Mouse (Mus musculus) activated CD4-positive, CD25-positive, alpha-beta regulatory T cell, adult 4 months (primary cell): ENCODE data around the gene Soat1. TPM values are rescaled to one million over a fixed set of nuclear protein-coding genes. Genes with fewer than 3 reads are reported as not detected.
A peak's percentile ranks its signal among the peaks of the same experiment; 100 is the strongest.

Source experiments
- ATAC-seq: one replicate; pipeline ENCODE4 v1.8.0; 2017
- polyA plus RNA-seq, 2 experiments: library from polyadenylated mRNA; unstranded; fragments of 100-300 nt; shearing (Covaris generic); gene quantifications; one replicate each; pipeline ENCODE4 v1.2.1; 2017

Soat1 gene
- polyA plus RNA-seq: 10 to 100 TPM; 44.4 to 50.5 TPM

DNA sequence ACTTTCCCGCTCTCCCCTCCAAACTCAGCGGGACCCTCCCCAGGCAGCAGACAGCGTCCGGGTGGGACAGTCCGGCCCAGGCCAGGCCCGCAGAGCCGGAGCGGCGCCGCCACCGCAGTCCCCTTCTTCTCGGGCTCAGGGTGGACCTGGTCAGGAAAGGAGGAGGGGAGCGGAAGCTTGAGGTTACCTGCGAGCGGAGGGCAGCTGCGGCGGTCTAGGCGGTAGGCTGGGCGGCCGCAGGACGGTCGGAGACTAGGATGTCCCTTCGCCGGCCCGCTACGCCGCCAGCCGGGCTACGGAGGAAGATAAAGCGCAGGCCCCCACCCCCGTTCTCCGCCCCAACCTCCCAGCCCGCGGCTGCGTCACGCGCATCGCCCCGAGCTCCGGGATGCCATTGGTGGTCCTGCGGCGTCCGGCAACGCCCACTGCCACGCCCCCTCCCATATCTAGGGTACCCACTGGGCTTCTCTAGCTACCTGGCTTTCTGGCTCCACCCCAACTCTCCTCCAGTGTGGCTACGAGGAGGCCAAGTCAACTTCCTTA lies at the start of gene Soat1:
TSS of gene Soat1 (minus strand) at position 371 of the 543 bp plus-strand sequence.
- ATAC-seq: peak; percentile 96

DNA sequence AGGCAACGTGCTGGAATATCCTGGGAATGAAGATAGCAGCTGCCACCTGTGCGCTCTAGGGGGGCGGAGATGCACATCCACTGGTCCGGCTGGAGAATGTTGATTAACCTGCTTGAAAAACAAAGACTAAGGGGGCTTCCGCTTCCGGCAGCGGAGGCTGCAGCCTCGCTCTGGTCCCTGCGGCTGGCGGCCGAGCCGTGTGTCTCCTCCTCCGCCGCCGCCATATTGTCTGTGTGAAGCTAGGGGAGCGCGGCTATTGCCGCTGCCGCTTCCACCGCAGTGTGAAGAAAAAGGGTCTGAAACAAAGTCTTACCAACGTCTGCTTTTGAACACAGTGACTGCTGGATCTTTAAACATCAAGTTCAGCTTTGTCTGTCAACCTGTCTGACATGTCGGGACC lies 49.7 kb upstream of the Soat1 start, which contains the start of gene Gm10031:
TSS of gene Gm10031 (plus strand) at position 171 of the 400 bp plus-strand sequence.
- ATAC-seq: peak; percentile 57

DNA sequence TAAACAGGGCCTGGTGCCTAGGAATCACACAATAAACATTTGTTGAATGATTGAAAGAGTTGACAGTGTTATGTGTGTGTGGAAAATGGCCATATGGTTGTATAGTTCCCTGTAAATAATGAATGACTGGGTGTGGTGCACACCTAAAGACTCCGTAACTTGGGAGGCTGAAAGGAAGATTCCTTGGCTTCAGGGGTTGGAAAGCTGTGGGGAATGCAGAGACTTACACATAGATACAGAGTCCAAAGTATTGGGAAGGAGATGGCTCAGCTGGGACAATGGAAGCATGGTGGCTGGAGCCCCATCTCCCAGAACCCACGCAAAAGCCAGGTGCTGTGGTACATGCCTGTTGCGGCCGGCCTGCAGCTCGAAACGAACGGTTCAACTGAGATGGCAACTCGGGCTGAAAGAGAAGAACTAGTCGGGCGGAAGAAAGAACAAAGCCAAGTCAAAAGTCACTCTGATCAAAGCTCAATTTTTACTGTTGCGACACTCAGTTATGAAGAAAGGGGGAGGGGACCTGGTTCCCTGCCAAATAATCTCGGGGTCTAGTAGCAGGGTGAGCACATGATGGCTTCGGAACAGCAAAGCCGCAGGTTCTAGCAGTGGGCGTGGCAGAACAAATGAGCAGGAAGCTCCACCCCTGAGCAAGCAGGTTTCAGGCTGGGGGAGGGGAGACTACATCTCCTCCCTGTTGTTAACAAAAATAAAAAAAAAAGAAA lies 47.8 kb upstream of the Soat1 start:
- peak; percentile 89 for ATAC-seq

DNA sequence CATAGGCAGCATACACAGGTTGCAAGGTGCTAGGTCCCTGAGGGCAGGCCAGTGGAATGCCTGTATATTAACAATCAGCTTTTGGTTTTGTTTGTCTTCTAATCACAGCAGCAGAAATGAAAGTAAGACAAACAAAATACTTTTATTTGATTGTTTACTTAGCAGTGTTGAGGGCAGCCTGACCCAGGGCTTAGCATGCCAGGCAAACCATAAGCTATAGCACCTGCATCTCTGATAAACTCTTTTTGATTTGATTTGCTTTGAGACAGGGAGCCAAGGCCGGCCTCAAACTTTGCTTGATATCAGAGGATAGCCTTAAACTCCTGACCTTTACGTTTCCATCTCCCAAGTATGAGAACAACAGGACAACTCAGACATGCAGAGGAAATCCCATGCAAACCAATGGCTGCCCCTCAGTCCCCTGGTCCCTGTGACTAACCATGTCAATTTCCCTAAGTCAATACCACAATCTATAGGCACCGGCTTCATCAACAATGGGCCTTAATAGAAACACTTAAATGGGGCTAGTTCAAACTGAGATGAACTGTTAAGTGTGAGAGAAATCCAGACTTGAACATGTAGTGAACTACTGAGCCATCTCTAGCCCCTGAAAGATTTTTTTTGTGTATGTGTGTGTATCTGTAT lies 46.1 kb upstream of the Soat1 start:
- ATAC-seq: no peak

DNA sequence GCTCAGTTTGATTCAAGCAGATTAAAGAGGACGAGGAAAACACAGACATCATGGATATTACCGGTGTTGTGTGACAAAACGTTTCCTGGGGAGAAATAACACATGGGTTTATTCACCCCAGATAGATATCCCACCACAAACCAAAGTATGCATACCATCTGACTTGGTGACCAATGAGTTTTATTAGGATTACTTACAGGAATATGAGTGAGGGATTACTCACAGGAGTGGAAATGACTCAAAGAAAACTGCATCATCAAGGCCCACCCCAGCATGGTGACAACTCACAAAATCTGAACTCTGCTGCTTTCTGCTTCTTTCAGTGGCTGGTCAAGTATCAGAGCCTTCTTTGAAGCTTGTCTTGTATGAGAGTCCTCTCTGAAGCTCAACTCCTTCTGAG lies 33.6 kb upstream of the Soat1 start:
- ATAC-seq: no peak

DNA sequence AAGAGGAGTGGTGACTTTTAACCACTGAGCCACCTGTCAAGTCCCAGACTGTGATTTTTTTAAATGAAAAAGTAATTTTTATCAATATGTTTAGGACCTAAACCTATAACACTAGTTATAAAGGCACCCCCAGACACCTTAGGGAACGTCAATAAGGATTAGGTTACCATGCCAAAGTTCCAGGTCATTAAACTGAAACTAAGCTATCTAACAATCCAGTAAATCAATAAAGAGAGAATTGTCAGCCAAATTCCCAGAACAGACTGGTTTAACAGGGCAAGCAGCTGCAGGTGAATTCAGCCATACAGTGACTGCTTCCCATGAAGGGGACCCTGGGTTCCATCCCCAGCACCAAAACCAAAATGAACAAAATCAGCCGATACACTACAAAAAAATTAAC lies 31.8 kb upstream of the Soat1 start:
- no peak for ATAC-seq

DNA sequence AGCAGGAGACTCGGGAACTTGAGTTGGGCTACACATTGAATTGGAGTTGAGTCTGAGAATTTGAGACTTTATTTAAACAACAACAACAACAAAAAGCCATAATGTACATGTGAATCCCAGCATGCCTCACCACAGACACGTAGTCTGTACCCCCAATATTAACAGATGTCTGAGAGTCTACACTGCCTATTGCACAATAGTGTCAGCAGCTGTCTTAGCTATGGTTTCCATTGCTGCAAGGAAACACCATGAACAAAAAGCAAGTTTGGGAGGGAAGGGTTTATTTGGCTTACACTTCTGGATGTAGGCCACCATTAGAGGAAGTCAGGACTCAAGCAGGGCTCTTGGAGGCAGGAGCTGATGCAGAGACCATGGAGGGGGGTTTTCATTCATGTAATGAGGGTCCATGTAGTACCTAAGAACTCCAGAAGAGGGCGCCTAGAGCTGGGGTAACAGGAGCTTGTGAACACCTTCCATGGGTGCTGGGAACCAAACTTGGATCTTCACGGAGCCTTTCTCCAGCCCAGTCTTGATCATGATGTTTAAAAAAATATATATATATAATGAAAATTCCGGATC lies 30.9 kb upstream of the Soat1 start:
- no peak for ATAC-seq

DNA sequence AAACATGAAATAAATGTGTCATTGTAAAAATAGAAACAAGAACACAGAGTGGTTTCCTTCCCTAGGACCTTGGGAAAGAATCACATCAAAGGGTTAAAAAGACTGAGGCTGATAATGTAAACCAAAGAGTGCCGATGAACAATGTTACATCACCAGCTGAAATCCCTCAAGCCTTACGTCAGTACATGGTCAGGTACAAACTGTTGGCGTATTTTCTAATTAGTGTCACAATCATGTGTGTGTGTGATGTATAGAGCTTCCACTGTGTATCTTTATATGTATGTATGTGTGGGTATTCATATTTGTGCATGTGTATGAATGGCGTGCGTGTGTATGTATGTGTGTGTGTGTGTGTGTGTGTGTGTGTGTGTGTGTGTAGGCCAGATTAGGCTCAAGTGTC lies 22.8 kb upstream of the Soat1 start:
- no peak for ATAC-seq

DNA sequence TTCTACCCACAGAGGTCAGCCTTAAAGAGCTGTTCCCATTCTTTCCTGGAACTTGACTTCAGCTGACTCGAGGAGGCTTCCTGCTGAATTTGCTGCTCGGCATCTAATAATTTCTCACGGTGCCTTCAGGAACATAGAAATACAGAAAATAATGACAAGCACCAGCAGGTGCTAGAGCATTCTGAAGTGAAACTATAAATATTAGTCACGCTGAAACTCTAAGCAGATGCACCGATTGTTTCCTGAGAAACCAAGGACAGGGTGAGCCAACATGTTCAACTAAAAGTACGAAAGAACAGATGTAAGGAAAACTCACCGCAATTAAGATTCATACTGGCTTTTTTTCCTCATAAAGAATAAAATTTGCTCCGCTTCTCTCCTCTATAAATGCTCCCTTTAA lies 20.9 kb upstream of the Soat1 start:
- no peak for ATAC-seq

DNA sequence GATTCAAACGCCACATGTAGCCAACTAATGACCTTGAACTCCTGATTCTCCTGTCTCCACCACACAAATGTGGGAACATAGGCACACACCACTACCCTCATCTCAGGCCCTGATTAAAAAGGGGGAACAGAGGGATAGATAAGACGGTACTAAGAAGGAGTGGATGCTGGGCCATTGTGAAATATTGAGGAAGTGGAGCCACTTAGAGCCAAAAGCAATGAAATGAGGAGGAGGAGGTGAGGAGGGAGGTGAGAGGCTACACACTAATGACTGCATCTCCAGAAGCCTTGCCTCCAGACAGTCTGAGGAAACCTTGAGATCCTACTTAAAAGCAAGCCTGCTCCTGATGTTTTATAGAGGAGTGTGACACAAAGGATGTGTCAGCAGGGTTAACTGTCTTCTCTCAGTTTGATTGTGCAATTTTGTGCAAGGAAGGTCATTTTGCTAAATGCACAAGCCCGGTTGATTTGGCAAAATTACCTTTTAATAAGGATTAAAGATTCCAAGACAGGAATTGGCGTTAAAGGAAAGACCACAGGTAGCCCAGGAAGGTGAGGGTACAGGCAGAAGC lies 17.2 kb upstream of the Soat1 start:
- no peak for ATAC-seq

DNA sequence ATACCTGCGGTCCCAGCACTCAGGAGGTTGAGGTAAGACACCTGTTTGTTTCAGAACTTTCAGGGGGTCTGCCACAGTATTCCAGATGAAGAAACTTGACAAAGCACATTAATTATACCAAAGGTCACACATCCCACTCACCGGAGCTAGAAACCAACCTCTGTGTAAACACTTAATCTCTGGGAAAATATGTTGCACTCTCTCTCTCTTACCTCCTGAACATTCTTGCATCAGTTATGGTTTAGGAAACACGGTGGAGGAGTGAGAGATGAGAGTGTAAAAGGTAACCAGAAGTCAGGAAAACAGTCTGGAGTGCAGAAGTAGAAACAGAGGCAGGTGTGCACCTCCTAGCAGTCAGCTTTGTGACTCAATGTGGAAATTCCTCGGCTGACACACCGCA lies 13.9 kb upstream of the Soat1 start:
- ATAC-seq: no peak

DNA sequence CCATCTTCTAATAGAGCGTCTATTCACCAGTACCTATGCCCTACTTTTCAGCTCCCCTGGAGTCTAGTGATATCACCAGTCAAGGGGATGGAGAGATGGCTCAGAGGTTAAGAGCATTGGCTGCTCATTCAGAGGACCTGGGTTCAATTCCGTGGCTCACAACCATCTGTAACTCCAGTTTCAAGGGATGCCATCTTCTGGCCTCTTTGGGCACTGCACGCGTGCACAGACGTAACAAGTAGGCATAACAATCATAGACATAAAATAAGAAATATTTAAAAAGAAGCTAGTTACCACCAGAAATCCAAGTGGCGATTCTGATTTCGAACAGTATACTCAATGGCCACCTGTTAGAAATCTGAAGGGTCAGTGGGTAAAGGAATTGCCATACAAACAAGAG lies 13.4 kb upstream of the Soat1 start:
- ATAC-seq: no peak

DNA sequence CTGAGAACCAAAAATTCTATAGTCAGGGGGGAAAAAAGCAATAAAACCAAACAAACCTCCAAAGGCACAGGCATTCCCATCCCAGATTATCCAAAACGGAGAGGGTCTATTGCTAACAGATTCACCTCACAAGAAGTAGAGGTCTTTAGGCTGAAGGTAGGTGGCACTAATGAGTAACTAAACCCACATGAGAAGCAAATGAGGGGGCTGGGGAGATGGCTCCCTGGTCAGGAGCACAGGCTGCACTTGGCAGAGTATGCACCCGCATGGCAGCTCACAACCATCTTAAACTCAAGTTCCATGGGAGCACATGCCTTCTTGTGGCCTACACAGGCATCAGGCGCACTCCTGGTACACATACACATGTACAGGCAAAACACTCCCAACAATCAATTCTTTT lies 7.7 kb upstream of the Soat1 start:
- no peak for ATAC-seq

DNA sequence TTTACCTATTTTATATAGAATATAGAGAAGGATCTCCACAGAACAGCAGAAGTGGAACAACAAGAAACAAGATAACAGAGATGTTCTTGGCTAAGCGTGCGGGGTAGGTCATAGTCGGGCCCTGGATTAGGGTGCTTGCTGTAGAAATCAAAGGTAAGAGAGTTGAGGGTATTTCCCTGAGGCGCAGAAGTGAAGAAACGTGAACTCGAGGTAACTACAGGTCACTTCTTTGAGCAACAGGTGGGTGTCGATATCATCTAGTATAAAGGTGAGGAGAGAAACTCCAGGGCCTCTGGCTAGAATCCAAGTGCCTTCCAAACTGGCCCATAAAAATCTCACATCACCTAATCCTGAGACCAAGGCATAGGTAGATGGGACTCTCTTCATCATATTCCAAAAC lies 2.4 kb upstream of the Soat1 start:
- ATAC-seq: no peak

DNA sequence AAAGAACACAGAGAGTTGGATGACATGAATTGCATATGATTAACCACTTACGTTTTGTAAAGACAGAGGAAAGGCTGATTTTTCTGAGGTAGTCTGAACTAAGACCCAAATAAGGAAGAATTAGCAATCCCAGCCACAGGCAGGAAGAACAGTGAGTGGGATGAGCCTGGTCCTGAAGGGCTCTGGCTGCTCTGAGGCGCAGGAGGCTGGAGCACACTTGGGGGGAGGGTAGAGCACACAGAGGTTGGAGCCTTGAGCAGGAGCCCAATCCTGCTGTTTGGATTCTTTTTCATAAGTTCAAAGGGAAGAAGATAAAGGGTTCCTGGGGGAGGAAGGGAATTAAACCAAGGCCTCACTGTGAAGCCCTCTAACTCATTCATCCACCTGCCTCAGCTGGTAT lies 1.9 kb upstream of the Soat1 start:
- ATAC-seq: no peak

DNA sequence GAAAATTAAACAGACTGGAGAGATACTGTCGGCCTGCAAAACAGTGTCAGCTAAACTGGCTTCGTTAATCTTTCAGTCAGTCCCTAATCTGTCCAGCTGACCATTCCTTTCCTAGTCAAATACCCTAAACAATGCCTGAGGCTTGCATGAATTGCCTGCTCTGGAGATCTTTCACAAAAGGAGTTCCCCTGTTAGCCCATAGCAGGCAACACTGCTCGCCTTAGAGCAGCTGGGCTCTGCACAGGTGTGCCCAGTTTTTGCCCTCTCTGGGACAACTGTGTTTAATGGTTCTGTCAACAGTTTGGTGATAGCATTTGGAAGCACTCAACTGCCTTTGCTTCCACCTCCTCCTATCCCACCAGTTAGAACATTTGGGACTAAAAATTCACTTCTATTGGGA lies 723 bp upstream of the Soat1 start:
- ATAC-seq: no peak

DNA sequence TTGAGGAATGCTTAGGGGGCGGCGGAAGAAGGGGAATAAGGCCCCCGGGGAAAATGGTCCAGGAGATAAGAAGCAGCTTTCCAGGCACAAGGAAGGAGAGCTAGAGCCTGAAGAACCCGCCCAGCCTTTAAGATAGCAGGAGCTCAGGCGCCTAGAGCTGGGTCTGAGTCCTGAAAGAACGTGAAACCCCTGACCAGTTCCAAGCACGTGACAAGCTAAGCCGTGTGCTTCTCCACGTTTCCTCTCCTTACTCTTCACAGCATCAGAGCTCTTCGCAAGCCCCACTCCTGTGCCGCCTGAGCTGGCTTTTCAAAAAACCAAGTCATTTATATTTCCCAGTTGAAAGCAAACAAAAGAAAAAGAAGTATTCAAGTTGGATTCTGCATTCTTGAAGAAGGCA lies 1.1 kb downstream of the Soat1 start:
- ATAC-seq: no peak

DNA sequence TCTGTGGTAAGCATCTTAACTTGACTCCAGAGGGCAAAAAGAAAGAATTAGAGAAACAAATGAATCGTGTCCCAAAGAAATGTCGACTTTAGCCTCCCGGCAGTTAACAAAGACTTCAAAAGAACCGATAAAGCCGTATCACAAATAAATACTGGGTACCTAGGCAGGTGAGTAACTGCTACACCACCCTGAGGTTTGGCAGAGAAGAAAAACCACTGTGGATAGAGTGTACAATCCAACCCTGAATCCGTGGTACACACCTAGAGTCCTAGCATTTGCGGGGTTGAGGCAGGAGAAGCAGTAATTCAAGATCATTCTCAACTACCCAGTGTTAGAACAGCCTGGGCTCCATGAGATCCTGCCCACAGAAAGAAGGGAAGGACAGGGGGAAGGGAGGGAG lies 2.2 kb downstream of the Soat1 start:
- ATAC-seq: no peak

DNA sequence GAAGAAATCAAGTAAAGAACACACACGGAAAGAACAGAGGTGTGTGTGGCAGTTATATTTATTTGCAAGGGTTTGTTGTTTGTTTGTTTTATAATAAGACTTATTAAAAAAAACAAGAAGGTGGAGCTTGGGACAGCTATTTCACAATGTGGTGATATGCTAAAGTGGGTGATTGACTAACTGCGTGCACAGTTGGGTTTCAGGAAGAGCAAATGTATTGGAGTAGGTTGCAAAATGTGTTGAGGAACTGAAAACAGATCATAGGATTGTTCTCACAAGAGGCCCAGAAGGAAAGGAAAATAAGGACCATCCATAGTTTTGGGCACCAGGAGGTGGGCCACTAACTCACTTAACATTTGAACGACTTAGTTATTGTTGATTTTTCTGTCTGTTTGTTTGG lies 3.1 kb downstream of the Soat1 start:
- ATAC-seq: no peak

DNA sequence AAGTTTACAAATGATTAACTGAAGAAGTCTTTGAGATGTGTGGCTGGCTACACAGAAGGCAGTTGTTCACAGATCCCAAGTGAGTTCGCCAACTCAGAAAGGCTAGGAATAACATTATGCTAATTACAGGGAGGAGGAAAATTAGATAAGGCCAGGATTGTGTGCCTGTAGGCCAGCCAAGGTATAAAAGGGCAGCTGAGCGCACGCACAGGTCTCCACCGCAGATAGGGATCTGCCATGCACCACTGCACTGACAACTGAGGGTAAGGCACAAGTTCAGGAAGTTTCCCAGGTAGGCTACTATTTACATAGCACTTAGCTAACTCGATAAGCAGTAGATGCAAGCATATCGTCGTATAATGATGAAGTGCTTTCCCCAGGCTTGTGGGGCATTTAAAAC lies 3.6 kb downstream of the Soat1 start:
- ATAC-seq: no peak

DNA sequence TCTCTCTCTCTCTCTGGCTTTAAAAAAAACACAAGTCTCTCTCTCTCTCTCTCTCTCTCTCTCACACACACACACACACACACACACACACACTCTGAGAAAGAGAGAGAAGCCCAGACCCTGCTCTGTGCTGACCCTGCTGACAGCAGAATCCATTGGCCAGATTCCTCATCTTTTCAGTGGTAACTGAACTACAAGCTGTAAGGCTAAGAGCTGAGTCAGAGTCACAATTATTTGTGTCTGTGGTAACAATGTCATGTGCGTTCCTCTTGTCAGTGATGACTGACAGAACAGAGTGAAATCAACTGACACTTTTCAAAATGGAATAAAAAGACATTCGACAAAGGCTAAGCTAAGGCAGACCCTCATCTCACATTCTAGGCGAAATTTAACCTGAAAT lies 5.6 kb downstream of the Soat1 start:
- ATAC-seq: no peak

DNA sequence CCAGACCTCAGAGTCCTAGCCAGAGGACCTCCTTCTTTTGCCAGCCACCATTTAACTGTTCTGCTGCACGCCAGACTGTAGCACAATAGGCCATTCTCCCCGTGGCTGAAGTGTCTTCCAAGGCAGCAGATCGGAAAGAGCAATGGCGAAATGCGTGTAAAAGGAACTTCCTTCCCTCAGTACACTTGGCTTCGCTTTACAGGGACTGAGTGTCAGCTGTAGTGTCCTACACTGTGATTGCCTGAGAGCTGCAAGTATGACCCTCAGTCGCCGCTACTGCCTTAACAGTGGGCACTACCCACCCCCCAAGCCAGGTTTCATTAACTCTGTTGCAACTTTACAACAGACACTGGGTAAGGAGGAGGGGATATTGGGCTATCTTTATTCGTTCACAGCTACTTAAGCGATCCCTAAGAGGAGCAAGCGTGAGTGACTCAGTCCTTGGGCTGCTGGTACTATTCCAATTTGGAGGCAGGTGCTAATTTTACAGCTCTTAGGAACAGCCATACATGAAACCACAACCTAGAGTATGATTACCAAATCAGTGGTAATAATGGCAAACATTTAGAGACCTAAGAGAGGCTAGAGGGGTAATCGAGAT lies 6.4 kb downstream of the Soat1 start:
- ATAC-seq: no peak

DNA sequence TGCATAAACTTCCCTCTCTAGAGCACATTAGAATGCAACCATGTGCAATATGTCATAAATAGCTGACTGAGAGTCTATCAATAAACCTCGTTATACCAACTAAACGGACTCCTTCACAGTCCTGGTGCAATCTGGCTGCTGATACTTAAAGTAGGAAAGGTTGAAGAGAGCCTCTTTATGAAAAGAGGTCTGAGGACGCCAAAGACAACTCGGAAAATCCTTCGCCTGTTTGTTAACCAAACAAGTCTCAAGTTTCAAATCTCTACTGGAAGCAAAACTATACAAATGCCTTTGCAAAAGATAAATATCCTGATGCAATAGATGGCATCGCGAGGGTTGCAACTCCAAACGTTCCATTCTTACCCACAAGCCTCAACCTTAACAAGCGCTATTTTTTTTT lies 9.2 kb downstream of the Soat1 start:
- ATAC-seq: no peak
